Mouse (Mus musculus) left cerebral cortex, adult 18-20 months (tissue): ENCODE measurements around the gene Dnajb6. TPM values are rescaled to one million over a fixed set of nuclear protein-coding genes. Genes with fewer than 3 reads are reported as not detected.
A peak's percentile ranks its signal among the peaks of the same experiment; 100 is the strongest.
"Not testable (repeated sequence)": the region's sequence is repeated elsewhere in the genome, so short reads cannot be mapped to it uniquely, and the experiment has no call there.

Experiments used
- DNase-seq, 2 experiments: peaks; one replicate each; pipeline ENCODE4 v3.0.0; 2021 to 2022; ENCODE audit warnings: low spot score in 2 of 2, mixed read lengths in 1 of 2
- total RNA-seq, 2 experiments: library from RNA; stranded (reverse); gene quantifications; 2 replicates each; pipeline ENCODE4 v1.2.3; 2021

The Dnajb6 gene
- total RNA-seq, 2 experiments from 2014 or later: 156 to 163 TPM

- no peak for DNase-seq
These were observed 17.4 kb downstream of the Dnajb6 start for GRCm38 (mm10) chr5:29752894-29753293.

GRCm38 (mm10) chr5:29759318-29759717 is 23.8 kb downstream of the Dnajb6 start:
- no peak for DNase-seq

DNA sequence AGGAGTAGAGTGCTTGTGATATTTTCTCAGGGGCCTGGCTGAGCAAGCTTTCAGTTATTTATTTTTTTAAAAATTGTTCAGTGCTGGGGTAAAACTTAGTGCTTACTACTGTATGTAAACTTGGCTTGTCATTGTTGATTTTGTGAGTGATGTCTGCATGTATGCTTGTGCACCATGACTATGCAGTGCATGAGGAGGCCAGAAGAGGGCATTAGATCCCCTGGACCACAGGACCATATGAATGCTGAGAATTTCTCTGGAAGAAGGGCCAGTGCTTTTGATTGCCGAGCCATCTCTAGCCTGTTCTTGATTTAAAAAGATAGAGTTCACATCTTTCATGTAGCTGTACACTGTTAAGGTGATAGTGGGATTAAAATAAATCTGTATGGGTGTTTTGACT is 35.4 kb downstream of the Dnajb6 start:
- DNase-seq: no peak

GRCm38 (mm10) chr5:29772038-29772437 is 36.5 kb downstream of the Dnajb6 start:
- DNase-seq: no peak

- no peak for DNase-seq
These were observed 37.3 kb downstream of the Dnajb6 start for GRCm38 (mm10) chr5:29772651-29773330.

- DNase-seq: no peak
These were observed 38.1 kb downstream of the Dnajb6 start for GRCm38 (mm10) chr5:29773460-29774150.

GRCm38 (mm10) chr5:29775437-29775836 is 39.9 kb downstream of the Dnajb6 start:
- DNase-seq: peak; percentile 42 to 44

GRCm38 (mm10) chr5:29778029-29778428 is 42.5 kb downstream of the Dnajb6 start:
- DNase-seq: peak; percentile 18 to 31

- not testable (repeated sequence) for DNase-seq
These were observed 44.2 kb downstream of the Dnajb6 start for GRCm38 (mm10) chr5:29779733-29780132.

GRCm38 (mm10) chr5:29782261-29782660 is 46.8 kb downstream of the Dnajb6 start:
- DNase-seq: no peak

GRCm38 (mm10) chr5:29784906-29785305 is 49.4 kb downstream of the Dnajb6 start:
- DNase-seq: not testable (repeated sequence)

DNA sequence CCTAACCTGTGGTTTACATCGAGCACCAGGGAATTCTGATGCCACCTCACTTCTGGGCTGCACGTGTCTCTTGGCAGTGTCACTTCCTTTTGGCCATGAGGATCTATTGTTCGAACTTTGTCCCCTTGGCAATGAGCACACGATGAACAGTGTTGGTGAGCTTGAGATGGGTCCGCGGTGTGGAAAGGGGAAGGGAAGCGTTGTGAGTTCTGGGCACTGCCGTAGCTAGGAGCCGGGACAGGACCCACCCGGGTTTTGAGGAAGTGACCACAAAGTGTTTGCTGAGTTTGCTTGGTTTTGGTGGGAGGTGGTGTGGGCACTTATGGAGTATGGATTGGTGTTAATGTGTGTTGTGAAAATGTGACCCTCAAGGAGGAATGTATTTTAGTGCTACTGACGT is 50.5 kb downstream of the Dnajb6 start:
- DNase-seq: not testable (repeated sequence)

DNA sequence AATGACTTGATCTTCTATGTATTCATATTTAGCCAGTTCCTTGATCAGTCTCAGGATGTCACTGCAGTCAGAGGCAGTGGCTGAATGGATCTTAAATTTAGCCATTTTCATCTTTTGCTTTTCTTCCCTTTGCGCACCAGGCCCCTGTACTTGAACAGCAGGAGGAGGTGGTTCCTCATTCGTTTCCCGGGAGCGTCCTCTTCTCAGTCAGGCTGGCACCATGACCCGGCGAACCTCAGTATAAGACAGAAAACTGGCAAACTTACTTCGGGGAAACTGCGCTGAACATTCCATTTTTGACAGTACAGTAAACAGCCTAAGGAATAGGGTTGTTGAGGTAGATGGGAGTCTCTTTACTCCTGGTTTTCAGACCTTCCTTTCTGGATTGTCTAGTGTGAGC is 59.4 kb downstream of the Dnajb6 start:
- not testable (repeated sequence) for DNase-seq

GRCm38 (mm10) chr5:29808940-29809339 is 73.5 kb downstream of the Dnajb6 start:
- DNase-seq: no peak

- not testable (repeated sequence) for DNase-seq
These were observed 76.0 kb downstream of the Dnajb6 start for GRCm38 (mm10) chr5:29811377-29811921.

DNA sequence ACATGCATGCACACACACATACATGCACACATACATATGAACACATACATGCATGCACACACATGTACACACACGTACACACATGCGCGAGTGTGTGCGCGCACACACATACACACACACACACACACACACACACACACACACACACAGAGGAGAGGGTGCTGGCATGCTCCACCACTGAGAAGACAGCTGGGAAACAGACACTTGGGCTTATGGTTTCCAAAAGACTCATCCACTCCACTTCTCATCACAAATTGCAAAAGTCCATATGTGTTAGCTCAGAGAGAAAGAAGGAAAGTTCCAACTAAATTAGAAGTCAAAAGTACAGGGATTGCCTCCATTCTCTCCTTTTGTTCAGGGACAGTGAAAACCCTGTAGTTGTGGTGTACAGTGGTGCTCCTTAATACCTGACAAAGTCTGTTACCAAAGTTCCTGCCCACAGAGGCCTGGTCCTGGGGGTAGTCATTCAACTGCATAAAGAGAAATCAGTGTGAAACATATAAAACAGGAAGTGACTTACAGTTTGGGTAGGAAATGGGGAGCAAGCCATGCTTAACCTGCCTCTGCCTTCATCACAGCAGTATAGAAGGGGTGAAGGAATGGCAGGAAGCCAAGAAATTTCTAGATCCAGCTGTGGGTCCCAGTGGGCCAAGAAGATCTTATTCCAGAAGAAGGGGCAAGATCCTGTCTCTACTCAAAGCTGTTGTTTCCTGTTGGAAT is 81.2 kb downstream of the Dnajb6 start:
- DNase-seq: no peak

DNA sequence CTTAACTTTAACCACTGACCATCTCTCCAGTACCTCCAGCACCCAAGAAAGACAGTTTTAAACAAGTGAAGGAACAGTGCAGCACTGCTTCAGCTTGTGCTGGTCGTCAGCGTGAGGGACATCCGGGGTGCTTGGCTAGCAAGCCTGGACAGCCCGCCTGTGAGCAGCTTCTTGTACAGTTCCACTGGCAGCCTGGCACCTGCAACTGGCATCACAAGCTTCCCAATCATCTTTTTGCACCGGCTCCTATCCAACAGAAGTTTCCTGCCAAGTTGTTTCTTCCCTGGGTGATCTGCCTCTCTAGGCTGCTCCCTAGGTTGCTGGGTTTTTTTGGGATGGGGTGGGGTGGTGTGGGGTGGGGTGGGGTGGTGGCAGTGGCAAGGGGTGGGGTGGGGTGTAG is 81.9 kb downstream of the Dnajb6 start:
- no peak for DNase-seq

DNA sequence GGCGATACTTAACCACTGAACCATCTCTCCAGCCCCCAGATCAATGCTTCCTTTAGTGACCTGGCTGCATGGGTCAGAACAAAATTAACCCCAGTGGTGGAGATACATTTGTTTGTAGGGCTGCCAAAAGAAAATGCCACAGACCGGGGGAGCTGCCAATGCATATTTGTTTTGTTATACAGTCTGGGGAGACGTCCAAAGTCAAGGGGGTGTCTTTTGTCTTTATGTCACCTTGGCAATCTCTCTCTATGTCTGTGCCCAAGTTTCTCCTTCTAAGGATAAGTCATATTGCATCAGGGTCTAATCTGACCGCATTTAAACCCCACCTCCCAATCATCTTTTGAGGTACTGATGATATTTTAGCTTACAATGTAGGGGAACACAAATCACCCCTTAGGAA is 82.8 kb downstream of the Dnajb6 start:
- no peak for DNase-seq

DNA sequence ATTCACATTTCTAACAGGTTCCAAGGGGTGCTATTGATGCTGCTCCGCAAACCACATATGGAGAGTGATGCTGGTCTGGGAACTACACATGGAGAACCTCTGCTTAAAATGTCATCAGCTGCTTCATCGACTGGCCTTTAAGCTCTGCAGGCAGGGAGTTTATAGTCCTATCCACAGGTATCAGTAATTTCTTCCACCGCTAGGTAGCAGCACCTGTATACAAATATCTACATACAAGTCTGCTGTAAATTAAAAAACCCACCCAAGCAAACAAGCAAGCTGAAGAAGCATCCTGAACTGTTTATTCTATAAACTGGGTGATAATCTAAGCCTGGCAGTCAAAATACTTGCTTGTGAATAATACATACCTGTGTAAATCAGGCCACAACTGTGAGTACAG is 89.3 kb downstream of the Dnajb6 start:
- peak in 1 of 2 experiments; percentile 36 for DNase-seq

DNA sequence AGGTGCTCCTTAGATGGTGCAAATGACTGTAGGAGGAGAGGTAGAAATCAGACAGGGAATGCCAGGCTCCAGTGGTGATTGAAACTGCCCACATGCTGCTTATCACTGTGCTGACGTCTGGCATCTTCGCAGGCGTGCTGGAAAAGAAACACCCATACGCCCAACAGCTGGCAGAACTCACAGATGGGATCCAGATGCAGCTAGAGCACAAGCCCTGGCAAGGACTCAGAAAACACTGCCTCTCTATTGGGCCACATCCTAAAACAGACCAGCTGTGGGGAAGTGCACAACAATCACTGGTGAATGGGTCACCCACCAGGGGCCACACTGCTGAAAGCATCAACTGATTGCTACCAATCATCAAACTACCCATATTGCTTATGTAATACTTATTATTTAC is 91.3 kb downstream of the Dnajb6 start:
- DNase-seq: no peak

- DNase-seq: no peak
These were observed 107.1 kb downstream of the Dnajb6 start for GRCm38 (mm10) chr5:29842444-29843166.
